Mouse (Mus musculus) natural killer cell, adult 2 months (primary cell): ENCODE measurements around the gene Tsr3.
A peak's percentile ranks its signal among the peaks of the same experiment; 100 is the strongest.
"Not testable (repeated sequence)": the region's sequence is repeated elsewhere in the genome, so short reads cannot be mapped to it uniquely, and the experiment has no call there.

ENCODE experiments used
- DNase-seq, 2 experiments: peaks; one replicate each; pipeline ENCODE4 v3.0.0; 2022; ENCODE audit warnings: low spot score in 2 of 2

Tsr3 gene

GRCm38 (mm10) chr17:25239695-25240636, at the start of gene Tsr3, which contains the start of gene Gnptg:
TSS of gene Tsr3 (plus strand) at chr17:25240170.
TSS of gene Gnptg (minus strand) at chr17:25240124.
- peak; percentile 75 to 84 for DNase-seq

- no peak for DNase-seq
These were observed 37.6 kb upstream of the Tsr3 start for GRCm38 (mm10) chr17:25202401-25202800.

- DNase-seq, result no peak
These were observed 30.0 kb upstream of the Tsr3 start for GRCm38 (mm10) chr17:25210006-25210405.

- no peak for DNase-seq
These were observed 29.1 kb upstream of the Tsr3 start for GRCm38 (mm10) chr17:25210680-25211466.

GRCm38 (mm10) chr17:25211705-25212104, 28.3 kb upstream of the Tsr3 start:
- no peak for DNase-seq

GRCm38 (mm10) chr17:25215431-25215830, 24.5 kb upstream of the Tsr3 start:
- no peak for DNase-seq

GRCm38 (mm10) chr17:25218967-25219366, 21.0 kb upstream of the Tsr3 start:
- no peak for DNase-seq

GRCm38 (mm10) chr17:25219492-25220295, 20.3 kb upstream of the Tsr3 start:
- DNase-seq, result no peak

- no peak for DNase-seq
These were observed 19.2 kb upstream of the Tsr3 start for GRCm38 (mm10) chr17:25220746-25221145.

GRCm38 (mm10) chr17:25221821-25222503, 18.0 kb upstream of the Tsr3 start:
- peak; percentile 73 to 78 for DNase-seq

- peak; percentile 26 to 30 for DNase-seq
These were observed 17.4 kb upstream of the Tsr3 start for GRCm38 (mm10) chr17:25222504-25222940.

- peak in 1 of 2 experiments; percentile 32 for DNase-seq
These were observed 16.9 kb upstream of the Tsr3 start for GRCm38 (mm10) chr17:25222951-25223601.

GRCm38 (mm10) chr17:25224586-25225222, 15.3 kb upstream of the Tsr3 start:
- DNase-seq, result peak; percentile 80 to 87

- DNase-seq, result no peak
These were observed 14.3 kb upstream of the Tsr3 start for GRCm38 (mm10) chr17:25225659-25226058.

- no peak for DNase-seq
These were observed 12.0 kb upstream of the Tsr3 start for GRCm38 (mm10) chr17:25227991-25228390.

- DNase-seq, result not testable (repeated sequence)
These were observed 9.8 kb upstream of the Tsr3 start for GRCm38 (mm10) chr17:25230014-25230655.

GRCm38 (mm10) chr17:25230700-25231099, 9.3 kb upstream of the Tsr3 start:
- no peak for DNase-seq

GRCm38 (mm10) chr17:25231621-25232020, 8.3 kb upstream of the Tsr3 start:
- not testable (repeated sequence) for DNase-seq

- no peak for DNase-seq
These were observed 4.3 kb upstream of the Tsr3 start for GRCm38 (mm10) chr17:25235635-25236034.
